Comparison of ENCODE assay signal across 8 mouse cellular contexts in genomic region chr2:5950766-5951595, GRCm38 (mm10). TPM values are rescaled to one million over a fixed set of nuclear protein-coding genes. Genes with fewer than 3 reads are reported as not detected.
DNase-seq lines count a peak whose midpoint lies in the region; ATAC-seq lines count a peak whose summit lies in the region.

TSS of gene Upf2 (plus strand) at chr2:5951469.

- H3K9me3 ChIP-seq in lung, embryonic 16.5 days (ENCODE audit: control insufficient read depth, low read length) = no peaks in the 10 kb centered on the region

- H3K4me3 ChIP-seq in lung, embryonic 16.5 days (ENCODE audit: low read length) = peak within 1 kb of the TSS; percentile 67

- WGBS in lung, embryonic 16.5 days = under 1% methylated on average over 34 of the region's 54 CpGs

- peak within 1 kb of the TSS; percentile 79 for H3K4me2 ChIP-seq in lung, embryonic 16.5 days (ENCODE audit: low read depth, low read length)

- H3K4me1 ChIP-seq in lung, embryonic 16.5 days (replicated peaks; ENCODE audit: control insufficient read depth, insufficient read depth, low read length) = peaks cover 6% of the 10 kb centered on the region; the same call in 1 of the 2 replicates

- DNase-seq in MEL-GATA-1-ER (ENCODE audit: extremely low read depth, low read depth) = peak; percentile 92
- peak; percentile 95 for DNase-seq in cerebellum, adult 8-10 months
- peak; percentile 97 for DNase-seq in forelimb bud, embryonic 11.5 days (ENCODE audit: low read depth, low spot score)
- DNase-seq in layer of hippocampus, adult 9-10 months (ENCODE audit: low spot score) = peak; percentile 96
- peak; percentile 88 for DNase-seq in ovary, postnatal 10 days (ENCODE audit: low spot score)
- peak; percentile 93 to 96 for DNase-seq in thymus, postnatal 10 days (ENCODE audit: low spot score in 2 of 2)

- H3K27me3 ChIP-seq in lung, embryonic 16.5 days (ENCODE audit: control insufficient read depth, insufficient read depth, low read depth, low read length) = no peaks in the 10 kb centered on the region

- H3K27ac ChIP-seq in lung, embryonic 16.5 days (ENCODE audit: low read length) = peak within 1 kb of the TSS; percentile 86

- H3K9ac ChIP-seq in lung, embryonic 16.5 days (ENCODE audit: low read length) = peak within 1 kb of the TSS; percentile 96

- H3K36me3 ChIP-seq in lung, embryonic 16.5 days (ENCODE audit: control insufficient read depth, insufficient read depth, low read length) = no peaks in the 10 kb centered on the region

- peak; percentile 91 to 94 for ATAC-seq in hematopoietic stem cell, adult 5-6 weeks (replicated peaks in 1 of 2; ENCODE audit: insufficient read depth in 1 of 2, low FRiP score in 2 of 2, low TSS enrichment in 1 of 2, low read depth in 1 of 2, poor library complexity in 2 of 2, severe bottlenecking in 2 of 2)
- peak; percentile 97 for ATAC-seq in lung, embryonic 16.5 days (ENCODE audit: low read depth)

RNA-seq across cellular contexts. Expression of gene Upf2, which starts in this region (rescaled TPM):
- total RNA-seq in hematopoietic stem cell, adult 5-6 weeks (2017) = 46.3 and 59.5 TPM in 2 replicates
- polyA plus RNA-seq in lung, embryonic 16.5 days (2015; fragmentation: Nextera tagmentation; extraction: Ambion mirVana) = 9.2 and 10.1 TPM in 2 replicates

Comparison
In these comparisons a context has a peak if more than half of its experiments do, and no peak if none do; other contexts are left out.
1. Peak in every context shown above with its lines: DNase-seq, ATAC-seq, H3K4me3 ChIP-seq and H3K27ac ChIP-seq.